Mouse (Mus musculus): ENCODE results near the gene Cntnap5a. TPM values are rescaled to one million over a fixed set of nuclear protein-coding genes. Genes with fewer than 3 reads are reported as not detected.
A peak's percentile ranks its signal among the peaks of the same experiment; 100 is the strongest.

The Cntnap5a gene
- polyA plus RNA-seq, 1 experiment from 2014 or later: 0.04 TPM

- 58% methylated on average over 1 of the region's 1 CpGs for WGBS
- Histone ChIP-seq H3K27me3 (ENCODE audit: low read depth, poor library complexity, severe bottlenecking) (no peaks in the 10 kb centered on the region), H3K4me1 (no peaks in the 10 kb centered on the region), H3K36me3 (no peaks in the 10 kb centered on the region), H3K9me3 (replicated peaks) (no peaks in the 10 kb centered on the region), H3K4me3 (no peak overlapping the region), H3K27ac (replicated peaks) (no peak overlapping the region)
- no peak for DNase-seq (ENCODE audit: low spot score)
Measured at GRCm38 (mm10) chr1:116283968-116284367, 599.4 kb downstream of the Cntnap5a start.

GRCm38 (mm10) chr1:116306555-116306954, 622.0 kb downstream of the Cntnap5a start:
- WGBS: 81% methylated on average over 3 of the region's 3 CpGs
- no peaks in the 10 kb centered on the region for H3K36me3 ChIP-seq

GRCm38 (mm10) chr1:116311512-116311911, 627.0 kb downstream of the Cntnap5a start:
- no peaks in the 10 kb centered on the region for H3K9me3 ChIP-seq (replicated peaks)
- H3K36me3 ChIP-seq: no peaks in the 10 kb centered on the region
- DNase-seq (ENCODE audit: low spot score): no peak
- H3K4me3 ChIP-seq: no peak overlapping the region
- no peaks in the 10 kb centered on the region for H3K27me3 ChIP-seq (ENCODE audit: low read depth, poor library complexity, severe bottlenecking)
- WGBS: 81% methylated on average over 3 of the region's 3 CpGs
- no peaks in the 10 kb centered on the region for H3K4me1 ChIP-seq
- H3K27ac ChIP-seq (replicated peaks): no peak overlapping the region

More at GRCm38 (mm10) chr1:116306555-116306954, 622.0 kb downstream of the Cntnap5a start:
- no peaks in the 10 kb centered on the region for H3K9me3 ChIP-seq (replicated peaks)
- H3K4me3 ChIP-seq: no peak overlapping the region
- no peak overlapping the region for H3K27ac ChIP-seq (replicated peaks)
- no peak for DNase-seq (ENCODE audit: low spot score)
- no peaks in the 10 kb centered on the region for H3K4me1 ChIP-seq
- H3K27me3 ChIP-seq (ENCODE audit: low read depth, poor library complexity, severe bottlenecking): no peaks in the 10 kb centered on the region

DNA sequence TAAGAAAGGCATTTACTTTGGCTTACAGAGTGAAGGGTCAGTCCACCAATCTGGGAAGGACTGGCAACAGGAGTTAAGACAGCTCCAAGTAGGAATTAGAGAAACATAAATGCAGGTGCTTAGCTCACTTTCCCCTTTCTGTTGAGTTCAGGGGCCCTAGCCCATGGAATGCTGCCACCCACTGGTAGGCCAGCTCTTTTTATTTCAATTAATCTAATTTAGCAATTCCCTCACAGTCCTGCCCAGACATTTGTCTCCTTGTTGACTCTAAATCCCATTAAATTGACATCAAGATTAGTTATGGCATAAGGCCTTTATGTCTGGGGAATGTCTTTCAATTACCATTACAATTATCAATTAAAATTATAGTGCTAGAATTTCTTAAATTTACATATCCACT, 628.7 kb downstream of the Cntnap5a start:
- no peaks in the 10 kb centered on the region for H3K4me1 ChIP-seq
- no peak for DNase-seq (ENCODE audit: low spot score)
- H3K27ac ChIP-seq (replicated peaks): no peak overlapping the region
- H3K36me3 ChIP-seq: no peaks in the 10 kb centered on the region
- no peak overlapping the region for H3K4me3 ChIP-seq
- H3K27me3 ChIP-seq (ENCODE audit: low read depth, poor library complexity, severe bottlenecking): no peaks in the 10 kb centered on the region
- no peaks in the 10 kb centered on the region for H3K9me3 ChIP-seq (replicated peaks)

GRCm38 (mm10) chr1:116324505-116324904, 639.9 kb downstream of the Cntnap5a start:
- Histone ChIP-seq H3K36me3 (no peaks in the 10 kb centered on the region), H3K27ac (replicated peaks) (no peak overlapping the region), H3K4me1 (no peaks in the 10 kb centered on the region), H3K9me3 (replicated peaks) (no peaks in the 10 kb centered on the region), H3K4me3 (no peak overlapping the region), H3K27me3 (ENCODE audit: low read depth, poor library complexity, severe bottlenecking) (no peaks in the 10 kb centered on the region)
- DNase-seq (ENCODE audit: low spot score): no peak

DNA sequence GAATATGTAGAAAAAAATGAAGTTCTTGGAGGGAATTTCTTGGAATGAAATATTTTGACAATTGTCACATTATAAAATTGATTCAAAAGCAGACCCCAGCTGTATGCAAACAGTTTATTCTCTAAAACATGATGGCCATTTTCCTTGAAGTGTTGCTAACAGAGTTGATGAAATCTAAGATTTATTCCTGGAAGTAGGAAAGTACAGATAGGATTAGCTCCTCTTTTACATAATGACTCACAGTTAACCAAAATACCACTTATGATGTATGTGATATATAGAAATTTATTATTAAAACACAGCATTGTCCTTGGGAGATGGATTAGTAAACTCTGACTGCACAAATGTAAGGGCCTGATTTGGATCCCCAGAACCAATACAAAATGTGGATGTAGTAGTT, 669.1 kb downstream of the Cntnap5a start:
- Histone ChIP-seq H3K27ac (replicated peaks) (no peak overlapping the region), H3K36me3 (no peaks in the 10 kb centered on the region), H3K4me3 (no peak overlapping the region), H3K27me3 (ENCODE audit: low read depth, poor library complexity, severe bottlenecking) (no peaks in the 10 kb centered on the region), H3K4me1 (no peaks in the 10 kb centered on the region), H3K9me3 (replicated peaks) (no peaks in the 10 kb centered on the region)
- DNase-seq (ENCODE audit: low spot score): no peak

DNA sequence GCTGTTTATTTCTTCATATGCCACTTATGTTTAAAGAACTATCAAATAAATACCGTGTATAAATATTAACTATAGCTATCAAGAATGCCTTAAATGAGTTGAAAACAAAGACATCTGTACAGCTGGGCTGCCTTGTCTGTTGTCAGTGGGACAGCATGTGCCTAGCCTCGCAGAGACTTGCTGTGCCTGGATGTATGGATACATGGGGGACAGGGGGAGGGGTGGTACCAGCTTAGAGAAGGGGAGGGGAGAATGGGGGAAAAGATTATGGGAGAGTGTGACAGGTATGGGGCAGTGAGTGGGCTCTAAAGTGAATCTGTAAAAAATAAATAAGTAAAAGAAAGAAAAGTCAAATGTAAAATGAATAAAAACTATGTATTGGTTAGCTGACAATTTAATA, 681.0 kb downstream of the Cntnap5a start:
- Histone ChIP-seq H3K9me3 (replicated peaks) (no peaks in the 10 kb centered on the region), H3K4me1 (peaks cover 37% of the 10 kb centered on the region), H3K27me3 (ENCODE audit: low read depth, poor library complexity, severe bottlenecking) (no peaks in the 10 kb centered on the region), H3K36me3 (no peaks in the 10 kb centered on the region), H3K4me3 (no peak overlapping the region), H3K27ac (replicated peaks) (no peak overlapping the region)
- 32% methylated on average over 2 of the region's 2 CpGs for WGBS
- DNase-seq (ENCODE audit: low spot score): no peak

- H3K9me3 ChIP-seq (replicated peaks): no peaks in the 10 kb centered on the region
- peak; percentile 22 for DNase-seq (ENCODE audit: low spot score)
- H3K36me3 ChIP-seq: no peaks in the 10 kb centered on the region
- WGBS: 14% methylated on average over 2 of the region's 2 CpGs
- H3K4me3 ChIP-seq: no peak overlapping the region
- no peak overlapping the region; the same call in 1 of the 2 replicates for H3K27ac ChIP-seq (replicated peaks)
- H3K4me1 ChIP-seq: peaks cover 37% of the 10 kb centered on the region
- no peaks in the 10 kb centered on the region for H3K27me3 ChIP-seq (ENCODE audit: low read depth, poor library complexity, severe bottlenecking)
Measured at GRCm38 (mm10) chr1:116366171-116366570, 681.6 kb downstream of the Cntnap5a start.

GRCm38 (mm10) chr1:116366806-116367205, 682.2 kb downstream of the Cntnap5a start:
- Histone ChIP-seq H3K9me3 (replicated peaks) (no peaks in the 10 kb centered on the region), H3K36me3 (no peaks in the 10 kb centered on the region), H3K27ac (replicated peaks) (no peak overlapping the region; the same call in 1 of the 2 replicates), H3K27me3 (ENCODE audit: low read depth, poor library complexity, severe bottlenecking) (no peaks in the 10 kb centered on the region), H3K4me1 (peaks cover 37% of the 10 kb centered on the region), H3K4me3 (no peak overlapping the region)
- DNase-seq (ENCODE audit: low spot score): peak; percentile 44

DNA sequence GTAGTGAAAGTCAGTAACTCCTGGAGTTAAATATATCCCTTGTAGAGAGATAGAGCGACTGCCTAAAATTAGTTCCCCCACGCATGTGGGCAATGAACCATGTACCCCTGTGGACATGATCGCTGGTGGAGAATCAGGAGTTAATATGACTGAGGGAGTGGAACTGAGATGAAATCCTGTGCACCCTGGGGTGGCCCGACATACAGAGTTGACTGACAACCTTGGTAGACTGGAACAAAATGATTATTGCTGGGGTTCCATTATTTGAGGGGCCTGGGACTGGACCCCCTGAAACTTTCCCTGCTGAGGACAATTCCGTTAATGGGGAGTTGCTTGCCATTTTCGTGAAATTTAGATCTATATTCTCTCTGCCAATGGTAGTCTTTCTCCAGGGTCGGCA, 683.0 kb downstream of the Cntnap5a start:
- Histone ChIP-seq H3K27ac (replicated peaks) (peak overlapping the region; percentile 55), H3K4me1 (peaks cover 37% of the 10 kb centered on the region), H3K9me3 (replicated peaks) (no peaks in the 10 kb centered on the region), H3K4me3 (no peak overlapping the region), H3K27me3 (ENCODE audit: low read depth, poor library complexity, severe bottlenecking) (no peaks in the 10 kb centered on the region), H3K36me3 (no peaks in the 10 kb centered on the region)
- WGBS: 32% methylated on average over 7 of the region's 7 CpGs
- peak; percentile 13 for DNase-seq (ENCODE audit: low spot score)

- Histone ChIP-seq H3K9me3 (replicated peaks) (no peaks in the 10 kb centered on the region), H3K27me3 (ENCODE audit: low read depth, poor library complexity, severe bottlenecking) (no peaks in the 10 kb centered on the region), H3K36me3 (no peaks in the 10 kb centered on the region), H3K4me3 (no peak overlapping the region), H3K27ac (replicated peaks) (no peak overlapping the region), H3K4me1 (peaks cover 31% of the 10 kb centered on the region)
- DNase-seq (ENCODE audit: low spot score): no peak
- WGBS: over 99% methylated on average over 4 of the region's 4 CpGs
Measured at GRCm38 (mm10) chr1:116370817-116371216, 686.3 kb downstream of the Cntnap5a start.

- Histone ChIP-seq H3K4me1 (peaks cover 4% of the 10 kb centered on the region; the same call in 1 of the 2 replicates), H3K27ac (replicated peaks) (no peak overlapping the region), H3K27me3 (ENCODE audit: low read depth, poor library complexity, severe bottlenecking) (no peaks in the 10 kb centered on the region), H3K4me3 (no peak overlapping the region), H3K36me3 (no peaks in the 10 kb centered on the region), H3K9me3 (replicated peaks) (no peaks in the 10 kb centered on the region)
- WGBS: 80% methylated on average over 1 of the region's 1 CpGs
- DNase-seq (ENCODE audit: low spot score): no peak
Measured at GRCm38 (mm10) chr1:116373551-116373950, 689.0 kb downstream of the Cntnap5a start.

DNA sequence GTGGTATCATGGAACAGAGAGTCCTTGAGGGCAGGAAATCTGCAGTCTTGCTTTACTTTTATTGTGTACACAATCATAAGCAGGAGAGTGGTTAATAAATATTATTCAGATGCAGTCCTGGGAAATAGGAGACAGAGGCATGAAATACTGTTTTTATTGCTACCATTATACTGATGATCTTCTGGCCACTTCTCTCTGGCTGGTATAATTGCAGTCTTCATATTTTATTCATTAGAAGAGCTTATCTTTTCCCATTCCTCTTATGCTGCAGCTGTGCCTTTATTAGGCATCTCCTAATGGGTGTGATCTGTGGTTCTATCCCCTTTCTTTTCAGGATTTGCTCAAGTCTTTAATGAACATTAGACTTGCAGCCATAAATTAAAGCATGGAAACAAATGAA, 707.8 kb downstream of the Cntnap5a start:
- no peaks in the 10 kb centered on the region for H3K27me3 ChIP-seq (ENCODE audit: low read depth, poor library complexity, severe bottlenecking)
- DNase-seq (ENCODE audit: low spot score): no peak
- H3K9me3 ChIP-seq (replicated peaks): no peaks in the 10 kb centered on the region
- H3K27ac ChIP-seq (replicated peaks): no peak overlapping the region
- H3K4me1 ChIP-seq: no peaks in the 10 kb centered on the region
- H3K4me3 ChIP-seq: no peak overlapping the region
- no peaks in the 10 kb centered on the region for H3K36me3 ChIP-seq

DNA sequence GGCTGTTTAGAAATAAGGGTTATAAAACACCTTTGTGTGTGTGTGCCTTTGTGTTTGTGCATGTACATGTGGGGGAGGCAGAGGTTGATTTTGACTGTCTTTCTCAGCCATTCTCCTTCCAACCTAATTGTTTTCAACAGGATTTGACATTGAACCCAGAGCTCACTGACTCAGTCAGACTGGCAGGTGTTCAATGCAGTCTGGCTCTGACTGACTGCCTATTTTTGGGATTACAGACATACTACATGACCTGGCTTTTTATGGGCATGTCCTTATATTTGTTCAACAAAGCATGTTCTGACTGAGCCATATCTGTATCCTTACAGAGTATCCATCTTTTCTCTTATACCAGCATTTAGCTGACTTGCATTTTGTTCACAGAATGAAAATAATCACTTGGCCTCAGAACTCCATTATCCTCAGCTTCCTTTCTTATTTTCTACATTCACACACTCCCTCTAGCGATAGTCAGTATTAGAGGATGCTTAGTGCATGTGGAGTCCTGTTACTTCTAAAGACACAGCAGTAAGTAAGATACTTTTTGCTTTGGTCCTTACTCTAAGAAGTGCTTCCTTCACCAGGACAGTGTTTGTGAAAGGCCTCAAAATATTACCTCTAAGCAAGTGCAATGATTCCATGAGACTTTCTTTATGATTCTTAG, 717.6 kb downstream of the Cntnap5a start:
- no peak overlapping the region for H3K27ac ChIP-seq (replicated peaks)
- no peaks in the 10 kb centered on the region for H3K27me3 ChIP-seq (ENCODE audit: low read depth, poor library complexity, severe bottlenecking)
- H3K4me1 ChIP-seq: no peaks in the 10 kb centered on the region
- no peaks in the 10 kb centered on the region for H3K9me3 ChIP-seq (replicated peaks)
- no peak for DNase-seq (ENCODE audit: low spot score)
- no peak overlapping the region for H3K4me3 ChIP-seq
- 75% methylated on average over 1 of the region's 1 CpGs for WGBS
- no peaks in the 10 kb centered on the region for H3K36me3 ChIP-seq

Measured in midbrain, embryonic 10.5 days (tissue).